Mouse (Mus musculus): ENCODE measurements around the gene Khdc4.

GRCm38 (mm10) chr3:88684980-88685941, at the start of gene Khdc4:
- TF ChIP-seq HCFC1 (IDR thresholded peaks at IDR 0.05; ENCODE audit: borderline replicate concordance, insufficient read depth, low read length) (peak; percentile 88), MAFK (IDR thresholded peaks at IDR 0.05; ENCODE audit: insufficient read depth, low read depth, low read length) (0 out of 2 replicates have a peak, but pooled peaks have one; percentile 37)

All from ES-E14 (cell line).